Comparison of ENCODE assay signal across 12 mouse cellular contexts in the genomic region with DNA sequence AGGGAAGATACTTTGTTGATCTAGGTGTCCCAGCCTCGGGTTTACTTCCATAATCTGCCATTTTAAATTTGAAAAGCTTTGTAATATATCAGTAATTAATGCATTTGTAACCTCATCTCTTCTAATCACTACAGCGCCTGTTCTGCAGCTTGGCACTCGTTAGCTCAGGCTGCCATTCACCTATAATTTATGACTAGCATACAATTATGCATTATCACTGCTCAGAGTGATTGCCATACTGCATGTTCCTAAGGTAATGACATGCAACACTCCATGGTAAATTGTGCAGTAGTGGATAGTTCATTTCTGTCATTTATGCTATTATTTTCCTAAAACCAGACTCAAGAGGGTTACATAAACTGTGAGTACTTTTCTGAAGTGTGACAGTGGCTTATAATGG.
"Had no signal": no experiment of that assay in that cellular context is flagged by ENCODE, and none has a peak within 500 bp of the region (broad histone marks: within the 10 kb centered on the region; RNA-seq: fewer than 3 reads in every experiment).

No protein-coding gene starts in this region.

- H3K36me3 ChIP-seq: limb, embryonic 13.5 days; liver, embryonic 15.5 days had no signal

- H3K9me3 ChIP-seq: limb, embryonic 13.5 days; liver, embryonic 15.5 days had no signal

- H3K27ac ChIP-seq: kidney, postnatal 0 days; limb, embryonic 13.5 days; liver, embryonic 15.5 days; stomach, postnatal 0 days had no signal

- ATAC-seq: lung, postnatal 0 days had no signal

- H3K9ac ChIP-seq: limb, embryonic 13.5 days; liver, embryonic 15.5 days had no signal

- H3K4me1 ChIP-seq: limb, embryonic 13.5 days; liver, embryonic 15.5 days had no signal

- DNase-seq: kidney, adult 11 months; kidney, adult 9 months; kidney, postnatal 36 days; left cerebral cortex, postnatal 4 days; lung, adult 2 months; lung, postnatal 36 days; thymus, postnatal 4 days had no signal

- H3K27me3 ChIP-seq: limb, embryonic 13.5 days; liver, embryonic 15.5 days had no signal

- H3K4me3 ChIP-seq: limb, embryonic 13.5 days; liver, embryonic 15.5 days had no signal

- H3K4me2 ChIP-seq: limb, embryonic 13.5 days; liver, embryonic 15.5 days had no signal
